ENCODE assay signal across 8 mouse cellular contexts in genomic region chr6:145865289-145865885, GRCm38 (mm10). TPM values are rescaled to one million over a fixed set of nuclear protein-coding genes. Genes with fewer than 3 reads are reported as not detected.
DNase-seq lines count a peak whose midpoint lies in the region; ATAC-seq and TF ChIP-seq lines count a peak whose summit lies in the region.

TSS of gene Bhlhe41 (minus strand) at chr6:145865558.

- no peaks in the 10 kb centered on the region for H3K36me3 ChIP-seq in forebrain, postnatal 0 days (ENCODE audit: insufficient read depth)
- no peaks in the 10 kb centered on the region for H3K36me3 ChIP-seq in lung, embryonic 15.5 days

- H3K27me3 ChIP-seq in forebrain, postnatal 0 days (ENCODE audit: insufficient read depth, low read length), result peaks cover 21% of the 10 kb centered on the region
- H3K27me3 ChIP-seq in lung, embryonic 15.5 days, result peaks cover 65% of the 10 kb centered on the region

- 1% methylated on average over 56 of the region's 57 CpGs for WGBS in forebrain, postnatal 0 days
- under 1% methylated on average over 48 of the region's 57 CpGs for WGBS in lung, embryonic 15.5 days

- no peaks in the 10 kb centered on the region for H3K4me1 ChIP-seq in brown adipose tissue, adult 24 weeks (ENCODE audit: control insufficient read depth, insufficient read depth, insufficient read length, low read length)
- H3K4me1 ChIP-seq in forebrain, postnatal 0 days (ENCODE audit: insufficient read depth), result 0 out of 2 replicates have a peak, but pooled peaks cover 10% of the 10 kb centered on the region
- peaks cover 37% of the 10 kb centered on the region for H3K4me1 ChIP-seq in lung, embryonic 15.5 days

- H3K4me2 ChIP-seq in forebrain, postnatal 0 days (ENCODE audit: low read depth), result peak within 1 kb of the TSS; percentile 99
- H3K4me2 ChIP-seq in lung, embryonic 15.5 days, result peak within 1 kb of the TSS; percentile 100

- peak within 1 kb of the TSS; percentile 93 for H3K27ac ChIP-seq in brown adipose tissue, adult 24 weeks (replicated peaks; ENCODE audit: low read depth, low read length)
- H3K27ac ChIP-seq in forebrain, postnatal 0 days (ENCODE audit: low read depth, low read length), result peak within 1 kb of the TSS; percentile 60
- no peak within 1 kb of the TSS for H3K27ac ChIP-seq in lung, embryonic 15.5 days

- peak; percentile 42 for ATAC-seq in forebrain, postnatal 0 days
- peak; percentile 29; the same call in 1 of the 2 replicates for ATAC-seq in lung, embryonic 15.5 days (ENCODE audit: borderline replicate concordance, extremely low read depth, low FRiP score, low TSS enrichment)

- intact Hi-C loops in heart, postnatal 25 days (cut with DNase I), result loop anchor here (5.0 kb wide), 1 partner anchor 118 kb away; the partner anchor contains the start of gene Rassf8

- no peak for TF ChIP-seq CTCF in forebrain, postnatal 0 days (IDR thresholded peaks at IDR 0.05; ENCODE audit: low read depth)

- peak within 1 kb of the TSS; percentile 51 for H3K9ac ChIP-seq in forebrain, postnatal 0 days
- H3K9ac ChIP-seq in lung, embryonic 15.5 days, result peak within 1 kb of the TSS; percentile 41

- peak; percentile 75 for DNase-seq in ES-CJ7 (ENCODE audit: low read depth, low spot score)
- peak; percentile 58 for DNase-seq in forebrain, postnatal 0 days
- DNase-seq in heart, postnatal 25 days (ENCODE audit: low spot score), result peak; percentile 68
- peak; percentile 70 to 75 for DNase-seq in layer of hippocampus, adult 8-10 months (ENCODE audit: low spot score in 2 of 2)
- DNase-seq in ovary, postnatal 10 days (ENCODE audit: low spot score), result peak; percentile 25
- peak; percentile 73 to 83 for DNase-seq in urinary bladder, postnatal 36 days (ENCODE audit: low spot score in 2 of 2)

- no peaks in the 10 kb centered on the region for H3K9me3 ChIP-seq in forebrain, postnatal 0 days (ENCODE audit: low read length)
- H3K9me3 ChIP-seq in lung, embryonic 15.5 days, result no peaks in the 10 kb centered on the region

- peak within 1 kb of the TSS; percentile 94 for H3K4me3 ChIP-seq in brown adipose tissue, adult 24 weeks (ENCODE audit: insufficient read depth, low read depth, low read length)
- H3K4me3 ChIP-seq in forebrain, postnatal 0 days (ENCODE audit: low read depth, low read length), result peak within 1 kb of the TSS; percentile 67
- peak within 1 kb of the TSS; percentile 58 for H3K4me3 ChIP-seq in lung, embryonic 15.5 days

RNA-seq across cellular contexts. Expression of gene Bhlhe41, which starts in this region (rescaled TPM):
- polyA plus RNA-seq in brown adipose tissue, adult 24 weeks (2012; ENCODE audit: insufficient read depth, insufficient read length, missing spikeins), result 10.6 and 11.3 TPM in 2 replicates
- 2.7 and 5.2 TPM in 2 replicates for total RNA-seq in forebrain, postnatal 0 days (2014; rRNA removed)
- polyA plus RNA-seq in forebrain, postnatal 0 days (2015; fragmentation: Nextera tagmentation; extraction: Ambion mirVana), result 2.7 and 4.1 TPM in 2 replicates
- 10 to 100 TPM; 12.5 to 26.5 TPM for total RNA-seq in heart, postnatal 25 days (2021)
- total RNA-seq in layer of hippocampus, adult 8-10 months (2022), result 10 to 100 TPM; 56.4 to 70.3 (median 63.4) TPM
- polyA plus RNA-seq in lung, embryonic 15.5 days (2015; fragmentation: Nextera tagmentation; extraction: Ambion mirVana), result 0.69 and 0.74 TPM in 2 replicates

Comparison
In these comparisons a context has a peak if more than half of its experiments do, and no peak if none do; other contexts are left out.
1. Peak in ATAC-seq, H3K4me3 ChIP-seq, H3K9ac ChIP-seq and H3K4me2 ChIP-seq in lung, embryonic 15.5 days; RNA of the gene not detected or under 1 TPM.
2. DNase-seq: peak in every context shown above with its lines; median percentile 78 in urinary bladder, postnatal 36 days; 75 in ES-CJ7; 72 in layer of hippocampus, adult 8-10 months; 68 in heart, postnatal 25 days; 58 in forebrain, postnatal 0 days; 25 in ovary, postnatal 10 days.